Comparison of ENCODE assay signal across 23 mouse cellular contexts in genomic region chr16:20052655-20053054, GRCm38 (mm10).
"Had no signal": no experiment of that assay in that cellular context is flagged by ENCODE, and none has a peak within 500 bp of the region (broad histone marks: within the 10 kb centered on the region; RNA-seq: fewer than 3 reads in every experiment).

No protein-coding gene starts in this region.

- H3K4me3 ChIP-seq: heart, embryonic 10.5 days; hindbrain, embryonic 13.5 days; hindbrain, embryonic 15.5 days; kidney, embryonic 15.5 days; limb, embryonic 13.5 days; limb, embryonic 15.5 days; liver, embryonic 12.5 days had no signal

- H3K4me1 ChIP-seq: hindbrain, embryonic 13.5 days; hindbrain, embryonic 15.5 days; kidney, embryonic 15.5 days; limb, embryonic 13.5 days; limb, embryonic 15.5 days; liver, embryonic 12.5 days had no signal

- H3K36me3 ChIP-seq: heart, embryonic 10.5 days; hindbrain, embryonic 13.5 days; hindbrain, embryonic 15.5 days; kidney, embryonic 15.5 days; limb, embryonic 13.5 days; limb, embryonic 15.5 days; liver, embryonic 12.5 days had no signal

- ATAC-seq: hindbrain, postnatal 0 days; intestine, embryonic 16.5 days; liver, embryonic 12.5 days had no signal

- H3K27ac ChIP-seq: heart, embryonic 10.5 days; hindbrain, embryonic 13.5 days; hindbrain, embryonic 15.5 days; hindbrain, postnatal 0 days; kidney, embryonic 15.5 days; kidney, postnatal 0 days; limb, embryonic 13.5 days; limb, embryonic 15.5 days; liver, embryonic 12.5 days; liver, embryonic 14.5 days had no signal

- H3K9ac ChIP-seq: hindbrain, embryonic 13.5 days; hindbrain, embryonic 15.5 days; kidney, embryonic 15.5 days; limb, embryonic 13.5 days; limb, embryonic 15.5 days; liver, embryonic 12.5 days; liver, embryonic 14.5 days had no signal

- H3K9me3 ChIP-seq: heart, embryonic 10.5 days; hindbrain, embryonic 13.5 days; hindbrain, embryonic 15.5 days; kidney, embryonic 15.5 days; limb, embryonic 13.5 days; limb, embryonic 15.5 days; liver, embryonic 12.5 days had no signal

- DNase-seq: gastrocnemius, postnatal 14 days; gastrocnemius, postnatal 36 days; heart, adult 11 months; heart, postnatal 14 days; kidney, adult 11 months; kidney, adult 2 months; kidney, adult 9 months; kidney, postnatal 14 days; kidney, postnatal 36 days; layer of hippocampus, adult 9-11 months; layer of hippocampus, postnatal 36 days; left cerebral cortex, postnatal 4 days had no signal

- H3K4me2 ChIP-seq: hindbrain, embryonic 13.5 days; hindbrain, embryonic 15.5 days; kidney, embryonic 15.5 days; limb, embryonic 13.5 days; limb, embryonic 15.5 days; liver, embryonic 12.5 days had no signal

- H3K27me3 ChIP-seq: hindbrain, embryonic 13.5 days; hindbrain, embryonic 15.5 days; kidney, embryonic 15.5 days; limb, embryonic 13.5 days; limb, embryonic 15.5 days; liver, embryonic 12.5 days had no signal
